Mouse (Mus musculus) heart, adult 8-10 months (tissue): ENCODE measurements around the gene Zscan25. TPM values are rescaled to one million over a fixed set of nuclear protein-coding genes. Genes with fewer than 3 reads are reported as not detected.
"Not testable (repeated sequence)": the region's sequence is repeated elsewhere in the genome, so short reads cannot be mapped to it uniquely, and the experiment has no call there.

Experiments used
- DNase-seq: peaks from one replicate; pipeline ENCODE4 v3.0.0; 2022; ENCODE audit warnings: low spot score
- total RNA-seq, 4 experiments: library from RNA; stranded (reverse); gene quantifications; 2 replicates each; pipeline ENCODE4 v1.2.4; 2022

Zscan25 gene
- total RNA-seq = 10 to 100 TPM in 3 of 4 experiments, 1 to 10 TPM in 1; 8.4 to 11.9 (median 10.7) TPM

DNA sequence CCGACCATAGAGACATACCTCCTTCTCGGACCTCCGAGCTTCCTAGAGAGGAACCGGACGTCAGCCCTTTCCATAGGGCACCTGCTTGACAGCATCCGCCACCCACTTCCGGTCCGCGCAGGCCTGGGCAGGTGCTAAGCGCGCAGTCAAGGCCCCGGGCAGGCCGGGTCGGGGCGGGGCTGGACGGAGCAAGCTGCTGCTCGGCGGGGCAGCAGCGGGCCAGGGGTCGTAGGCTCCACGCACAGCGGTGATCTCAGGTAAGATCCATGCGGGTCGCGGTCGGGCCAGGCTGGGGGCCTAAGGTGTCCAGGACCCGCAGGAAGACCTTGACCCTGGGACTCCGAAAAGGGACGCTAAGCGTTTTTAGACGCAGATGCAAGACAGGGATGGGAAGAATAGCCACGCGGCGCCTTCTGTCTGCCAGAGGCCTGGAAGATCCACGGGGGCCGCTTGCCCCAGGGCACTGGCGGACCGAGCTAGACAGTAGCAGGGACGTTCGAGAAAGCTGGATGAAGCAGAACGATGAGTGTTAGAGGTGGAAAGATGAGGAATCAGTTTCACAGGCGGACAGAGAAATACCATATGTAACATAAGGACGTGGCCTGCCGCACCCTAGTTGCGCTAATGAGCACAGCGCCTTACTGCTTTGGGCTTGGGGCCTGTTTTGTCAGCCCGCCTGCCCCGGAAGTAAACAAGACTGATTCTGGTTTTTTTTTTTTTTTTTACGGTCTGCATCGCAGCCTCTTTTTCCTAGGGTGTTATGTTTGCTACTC is at the start of gene Zscan25:
Gene Zscan25, plus strand, starts transcription at position 130 of the 773 bp plus-strand sequence.
- peak; percentile 92 for DNase-seq

DNA sequence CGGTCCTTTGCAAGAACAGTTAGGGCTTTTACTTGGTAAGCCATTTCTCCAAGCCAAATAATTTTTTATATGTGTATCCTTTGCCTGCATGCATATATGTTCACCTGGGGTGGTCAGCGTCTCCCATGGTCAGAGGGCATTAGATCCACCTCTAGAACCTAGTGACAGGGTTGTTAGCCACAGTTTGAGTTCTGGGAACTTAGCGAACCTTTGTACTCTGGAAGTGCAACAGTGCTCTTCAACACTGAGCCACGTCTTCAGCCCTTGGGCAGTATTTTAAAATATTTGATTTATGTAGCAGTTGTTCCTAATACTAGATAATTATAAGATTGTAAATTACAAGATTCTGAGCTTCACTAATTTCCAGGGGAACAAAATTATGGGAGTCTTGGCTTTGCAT is 49.7 kb upstream of the Zscan25 start:
- DNase-seq = no peak

DNA sequence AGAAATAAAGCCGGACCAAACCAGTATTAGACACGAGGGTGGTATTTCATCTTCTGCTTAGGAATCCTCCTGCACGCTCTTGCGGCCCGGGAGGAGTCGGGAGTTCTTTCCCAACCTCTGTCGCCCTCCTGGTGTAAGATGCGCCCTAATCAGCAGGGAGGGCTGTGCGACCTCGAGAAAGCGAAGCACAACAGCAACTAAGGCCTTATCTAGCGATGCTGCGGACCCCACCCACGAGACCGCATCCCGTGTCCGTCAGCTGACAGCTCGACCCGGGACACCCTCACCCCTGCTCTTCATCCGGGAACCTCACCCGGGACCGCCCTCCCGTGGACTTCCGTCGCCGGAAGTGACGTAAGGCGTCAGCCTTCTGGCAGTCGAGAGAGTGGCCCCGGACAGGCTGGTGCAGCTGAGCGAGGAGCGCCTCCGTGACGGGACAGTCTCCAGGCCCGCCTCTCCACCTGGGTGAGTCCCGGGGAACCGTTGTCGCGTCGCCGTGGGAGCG is 48.9 kb upstream of the Zscan25 start, which contains the start of gene Zfp655:
Gene Zfp655, plus strand, starts transcription at position 349 of the 505 bp plus-strand sequence.
- DNase-seq = peak; percentile 99

DNA sequence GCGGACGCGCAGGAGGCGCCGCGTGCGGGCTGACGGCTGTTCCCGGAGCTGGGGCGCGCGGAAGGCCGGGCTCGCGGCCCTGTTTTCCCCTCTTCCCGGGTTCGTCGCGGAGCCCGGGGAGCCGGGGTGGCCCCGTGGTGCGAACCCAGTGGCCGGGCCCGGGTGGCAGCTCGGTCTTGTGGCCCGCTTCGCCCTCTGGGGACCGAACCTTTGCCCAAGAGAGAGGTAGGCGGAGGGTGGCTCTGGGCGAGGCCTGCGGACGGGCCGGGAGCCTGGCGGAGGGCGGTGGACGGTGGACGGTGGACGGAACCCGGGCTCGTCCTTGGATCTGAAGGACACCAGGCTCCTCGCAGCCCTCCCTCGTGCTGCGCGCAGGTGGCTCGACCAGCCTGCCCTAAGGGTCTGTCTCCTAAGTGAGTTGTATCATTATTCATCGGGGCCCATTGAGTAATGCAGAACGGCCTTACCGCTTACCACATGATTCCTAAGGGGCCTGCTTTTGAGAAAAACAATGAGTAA is 48.3 kb upstream of the Zscan25 start:
- DNase-seq = no peak

- DNase-seq = no peak
These were observed 45.7 kb upstream of the Zscan25 start for GRCm38 (mm10) chr5:145234636-145235035.

- DNase-seq = no peak
These were observed 30.8 kb upstream of the Zscan25 start for GRCm38 (mm10) chr5:145249520-145249919.

- DNase-seq = not testable (repeated sequence)
These were observed 6.7 kb upstream of the Zscan25 start for GRCm38 (mm10) chr5:145273568-145273967.

DNA sequence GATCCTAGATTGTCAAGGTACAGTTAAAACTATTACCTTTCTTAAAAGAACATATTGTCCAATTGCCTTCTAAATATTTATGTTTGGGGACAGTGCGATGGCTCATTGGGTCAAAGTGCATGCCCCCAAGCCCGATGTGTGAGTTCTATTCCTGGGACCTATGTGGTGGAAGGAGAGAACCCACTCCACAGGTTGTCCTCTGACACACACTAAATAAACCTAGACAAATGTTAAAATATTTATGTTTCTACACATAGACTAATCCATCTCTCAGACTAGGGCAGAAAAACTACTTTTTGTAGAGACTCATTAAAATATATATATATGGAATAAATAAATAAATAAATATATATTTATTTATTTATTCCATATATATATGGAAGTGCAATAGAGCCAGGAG is 352 bp upstream of the Zscan25 start:
- no peak for DNase-seq

DNA sequence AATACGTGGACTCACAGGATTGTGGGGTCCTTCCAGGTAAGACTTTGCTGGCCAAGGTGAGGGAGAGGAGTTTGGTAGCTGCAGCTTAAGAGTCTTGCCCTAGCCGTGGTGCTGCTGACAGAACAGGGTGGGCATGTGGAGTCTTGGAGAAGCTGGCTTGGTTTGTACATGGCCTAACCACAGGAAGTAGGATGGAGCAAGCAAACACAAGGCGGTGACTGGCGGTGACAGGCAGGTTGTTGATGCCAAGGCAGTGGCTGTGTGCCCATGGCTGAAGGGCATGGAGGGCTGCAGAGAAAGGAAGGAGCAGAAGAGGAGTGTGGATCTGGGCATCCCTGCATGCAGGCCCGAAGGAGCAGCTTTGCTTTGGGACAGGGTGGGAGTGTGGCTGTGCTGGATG is 8.1 kb downstream of the Zscan25 start:
- no peak for DNase-seq

- no peak for DNase-seq
These were observed 10.4 kb downstream of the Zscan25 start for GRCm38 (mm10) chr5:145290697-145291096.

DNA sequence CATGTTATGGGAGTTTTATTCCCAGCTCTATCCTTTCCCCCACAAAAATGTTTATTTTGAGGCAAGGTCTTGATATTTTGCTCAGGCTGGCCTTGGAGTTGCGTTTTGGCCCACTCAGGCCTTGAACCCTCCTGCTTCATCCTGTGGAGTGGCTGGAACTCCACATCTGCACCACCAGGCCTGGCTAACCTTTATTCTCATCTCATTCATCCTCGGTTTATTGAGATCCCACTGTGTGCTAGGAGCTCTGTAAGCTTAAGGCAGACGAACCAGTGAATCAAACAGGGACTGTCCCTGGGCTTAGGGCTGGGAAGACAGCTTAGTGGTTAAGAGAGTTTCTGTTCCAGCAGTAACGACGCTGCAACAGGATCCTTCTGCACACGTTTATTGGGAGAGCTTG is 12.1 kb downstream of the Zscan25 start:
- no peak for DNase-seq

GRCm38 (mm10) chr5:145300469-145300868 is 20.2 kb downstream of the Zscan25 start:
- no peak for DNase-seq

DNA sequence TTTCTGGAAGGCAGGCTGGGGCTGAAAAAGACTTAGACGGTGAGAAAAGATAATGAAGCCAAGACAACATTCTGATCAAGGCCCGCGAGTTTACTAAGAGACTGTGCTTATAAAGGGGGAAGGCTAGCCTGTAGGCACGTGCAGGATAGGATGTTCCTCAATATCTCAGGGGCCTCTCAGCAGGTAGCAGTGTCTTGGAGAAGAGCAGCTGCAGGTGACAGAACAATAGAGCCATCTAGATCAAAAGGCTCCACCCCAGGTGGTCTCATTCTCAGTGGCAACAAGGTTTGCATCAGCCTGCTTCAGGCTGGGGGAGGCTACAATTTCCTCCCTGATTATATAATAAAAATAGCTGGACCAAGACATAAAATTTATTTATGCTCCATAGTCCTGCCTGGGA is 21.5 kb downstream of the Zscan25 start:
- DNase-seq = not testable (repeated sequence)

GRCm38 (mm10) chr5:145302424-145302823 is 22.1 kb downstream of the Zscan25 start:
- DNase-seq = no peak

- DNase-seq = not testable (repeated sequence)
These were observed 26.7 kb downstream of the Zscan25 start for GRCm38 (mm10) chr5:145306953-145307352.

DNA sequence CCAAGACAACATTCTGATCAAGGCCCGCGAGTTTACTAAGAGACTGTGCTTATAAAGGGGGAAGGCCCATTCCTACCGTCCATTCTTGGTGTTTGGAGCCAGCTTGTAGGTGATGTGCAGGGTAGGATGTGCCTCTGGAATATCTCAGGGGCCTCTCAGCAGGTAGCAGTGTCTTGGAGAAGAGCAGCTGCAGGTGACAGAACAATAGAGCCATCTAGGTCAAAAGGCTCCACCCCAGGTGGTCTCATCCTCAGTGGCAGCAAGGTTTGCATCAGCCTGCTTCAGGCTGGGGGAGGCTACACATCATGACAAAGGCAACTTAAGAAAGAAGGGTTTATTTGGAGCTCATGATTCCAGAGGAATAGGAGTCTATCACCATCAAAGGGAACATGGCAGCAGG is 27.5 kb downstream of the Zscan25 start:
- DNase-seq = not testable (repeated sequence)

DNA sequence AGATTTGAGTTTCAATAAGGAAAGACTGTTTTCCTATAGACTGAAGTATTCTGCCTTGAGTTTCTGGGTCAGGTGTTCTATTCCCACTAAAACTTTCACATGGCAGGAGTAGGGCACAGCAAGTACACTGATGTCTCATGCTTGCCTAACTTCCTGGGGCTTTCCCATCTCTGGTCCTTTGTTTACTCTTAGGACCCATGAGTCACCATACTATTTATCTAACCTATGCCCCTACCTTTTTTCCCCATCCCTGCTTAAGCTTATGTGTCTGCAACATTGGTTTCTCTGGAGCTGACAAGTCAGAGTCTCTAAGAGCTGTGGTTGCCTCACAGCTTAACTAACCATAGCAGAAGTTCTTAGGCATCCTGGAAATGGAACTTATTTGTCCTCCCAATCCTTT is 33.5 kb downstream of the Zscan25 start:
- DNase-seq = no peak

DNA sequence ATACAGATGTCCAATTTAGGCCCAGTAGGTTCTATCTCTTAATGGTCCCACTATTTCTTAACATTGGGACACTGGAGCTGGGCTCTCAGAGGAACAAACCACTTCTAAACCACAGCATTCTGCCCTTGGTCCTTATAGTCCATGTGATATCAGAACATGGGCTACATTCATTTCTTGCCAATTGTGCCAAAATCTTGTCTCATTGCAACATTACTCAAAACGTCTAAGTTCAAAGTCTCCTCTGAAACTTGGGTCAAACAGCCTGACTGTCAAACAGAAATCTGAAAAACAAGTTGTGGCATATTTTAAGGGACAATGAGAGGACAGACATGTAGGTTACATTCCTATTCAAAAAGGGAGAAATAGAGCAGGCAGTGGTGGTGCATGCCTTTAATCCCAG is 36.8 kb downstream of the Zscan25 start:
- no peak for DNase-seq

- not testable (repeated sequence) for DNase-seq
These were observed 58.5 kb downstream of the Zscan25 start for GRCm38 (mm10) chr5:145338756-145339155.
